Mouse (Mus musculus): ENCODE data around the gene Cln5.

Gene Cln5

DNA sequence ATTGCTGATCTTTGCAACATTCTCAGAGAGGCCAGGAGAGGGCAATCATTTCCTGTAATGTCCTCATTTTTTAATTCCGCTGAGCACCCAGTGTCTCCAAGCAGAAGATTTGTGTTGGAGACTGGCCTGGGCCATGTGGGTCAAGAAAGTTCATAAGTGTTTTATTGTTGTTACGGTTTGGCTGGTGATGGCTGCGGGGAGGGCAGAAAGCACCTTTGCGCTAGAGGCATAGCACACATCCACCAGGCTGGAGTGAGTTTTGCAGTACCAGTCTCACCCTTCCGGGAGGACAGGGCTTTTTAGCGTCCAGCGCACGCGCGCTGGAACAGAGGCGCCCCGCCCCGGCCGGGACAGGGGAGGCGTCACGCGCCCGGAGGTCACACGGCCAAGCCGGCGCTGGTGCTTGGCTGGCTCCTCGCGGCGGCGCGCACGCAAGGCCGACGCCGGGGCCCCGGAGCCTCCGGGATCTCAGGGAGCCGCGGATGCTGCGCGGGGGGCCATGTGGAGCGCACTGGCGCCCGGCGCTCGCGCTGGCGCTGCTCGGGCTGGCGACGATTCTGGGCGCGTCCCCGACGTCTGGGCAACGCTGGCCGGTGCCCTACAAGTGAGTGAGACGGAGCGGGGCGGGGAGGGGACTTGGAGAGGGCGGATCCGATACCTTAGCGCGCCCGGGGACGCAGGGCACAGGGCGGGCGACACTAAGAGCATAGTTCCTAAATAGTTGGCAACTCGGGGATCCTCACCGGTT is at the start of gene Cln5:
TSS of gene Cln5 (plus strand) at position 353 of the 748 bp plus-strand sequence.
- DNase-seq (ENCODE audit: low spot score in 2 of 2), result peak; percentile 95 to 97

DNA sequence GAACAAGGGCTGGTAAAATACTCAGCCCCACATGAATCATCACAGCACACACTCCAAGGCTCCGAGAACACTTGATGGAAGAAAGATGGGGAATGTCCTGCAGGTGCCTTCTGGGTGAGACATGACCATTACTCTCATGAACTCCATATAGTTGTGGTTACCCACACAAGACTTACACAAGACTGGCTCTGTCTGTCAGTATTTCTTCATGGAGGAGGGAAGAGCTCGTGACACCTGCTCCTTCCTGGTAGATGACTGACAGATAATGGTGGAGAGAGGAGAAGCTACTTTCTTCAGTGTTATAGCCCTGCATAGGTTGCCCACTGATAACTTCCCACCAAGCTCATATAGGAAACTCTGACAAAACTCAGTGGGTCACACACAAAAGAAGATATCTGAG is 40.8 kb upstream of the Cln5 start:
- no peak for DNase-seq (ENCODE audit: low spot score in 2 of 2)

DNA sequence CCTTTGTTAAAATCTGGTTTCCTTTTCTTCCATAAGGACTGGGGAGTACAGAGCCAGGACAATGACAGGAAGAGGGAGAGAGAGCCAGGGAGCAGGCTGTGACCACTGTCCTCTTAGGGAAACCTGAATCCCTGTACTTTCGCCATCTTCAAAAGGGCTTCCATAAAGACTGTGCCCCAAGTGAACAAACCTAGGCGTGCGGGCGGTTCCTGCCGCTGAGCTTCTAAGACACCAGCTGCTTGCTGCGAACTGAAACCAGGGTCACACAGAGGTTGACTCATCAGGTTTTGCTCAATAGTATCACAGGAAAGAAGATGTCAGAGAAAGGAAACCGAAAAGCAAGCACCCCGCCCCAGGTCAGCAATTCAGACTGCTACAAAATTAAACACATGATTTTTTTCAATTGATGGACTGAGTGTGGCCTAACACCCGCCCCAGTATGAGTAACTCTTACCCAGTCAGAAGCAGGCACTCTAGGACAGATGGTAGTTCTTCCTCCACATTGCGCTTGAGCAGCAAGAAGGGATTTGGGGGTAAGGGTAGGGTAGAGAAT is 36.7 kb upstream of the Cln5 start:
- peak; percentile 40 to 41 for DNase-seq (ENCODE audit: low spot score in 2 of 2)

DNA sequence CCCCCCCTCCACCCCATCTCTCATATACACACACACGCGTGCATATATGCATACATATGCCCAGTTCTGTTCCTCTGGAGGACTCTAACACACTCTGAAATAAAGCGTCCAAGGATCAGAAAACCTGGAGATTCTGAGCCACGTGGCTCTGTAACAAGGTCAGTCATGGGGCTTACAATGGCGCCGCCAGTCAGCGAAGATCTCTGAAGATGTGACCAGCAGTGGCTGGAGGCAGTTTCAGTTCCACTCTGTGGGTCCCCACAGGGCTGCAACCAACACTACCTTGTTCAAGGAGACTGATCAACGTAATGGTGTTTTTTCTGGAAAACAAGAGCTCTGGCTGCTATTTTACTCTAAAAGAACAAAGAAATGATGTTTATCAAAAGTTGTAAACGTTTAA is 35.9 kb upstream of the Cln5 start:
- DNase-seq (ENCODE audit: low spot score in 2 of 2), result no peak

DNA sequence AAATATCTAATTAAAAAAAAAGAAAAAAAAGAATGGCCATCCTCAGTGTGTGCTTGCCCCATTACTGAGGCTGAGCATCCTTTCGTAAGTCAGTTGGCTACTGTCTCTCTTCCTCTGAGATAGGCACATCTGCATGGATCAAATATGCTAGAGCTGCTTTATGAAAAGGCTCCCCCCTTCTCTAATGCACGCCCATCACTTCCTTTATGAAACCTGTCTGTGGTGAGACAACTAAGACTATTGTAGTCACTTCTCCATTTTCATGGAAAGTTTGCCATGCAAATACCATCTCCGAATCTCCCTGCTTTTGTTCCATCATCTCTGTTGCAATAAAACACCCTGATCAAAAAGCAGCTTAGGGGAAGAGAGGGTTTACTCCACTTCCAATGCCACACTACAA is 33.0 kb upstream of the Cln5 start:
- peak; percentile 15 to 64 for DNase-seq (ENCODE audit: low spot score in 2 of 2)

DNA sequence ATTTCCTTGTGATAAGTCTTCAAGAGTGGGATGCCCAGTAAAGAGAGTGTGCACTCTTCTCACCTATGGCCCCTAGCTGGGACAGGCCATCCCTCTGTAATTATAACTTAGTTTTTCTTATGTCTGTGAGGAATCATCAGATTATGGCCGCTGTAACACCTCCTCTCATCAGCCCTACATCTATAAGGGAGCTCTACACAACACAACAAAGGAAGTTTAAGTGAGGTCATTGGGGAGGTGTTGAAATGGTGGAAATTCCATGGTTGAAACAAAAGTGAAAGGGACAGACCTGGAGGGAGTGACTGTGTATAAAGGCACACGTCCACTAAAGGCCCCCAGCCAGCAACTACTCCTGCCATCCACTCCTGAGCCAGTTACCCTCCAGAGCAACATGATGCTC is 23.3 kb upstream of the Cln5 start, which contains the start of gene Acod1:
TSS of gene Acod1 (plus strand) at position 301 of the 400 bp plus-strand sequence.
- no peak for DNase-seq (ENCODE audit: low spot score in 2 of 2)

DNA sequence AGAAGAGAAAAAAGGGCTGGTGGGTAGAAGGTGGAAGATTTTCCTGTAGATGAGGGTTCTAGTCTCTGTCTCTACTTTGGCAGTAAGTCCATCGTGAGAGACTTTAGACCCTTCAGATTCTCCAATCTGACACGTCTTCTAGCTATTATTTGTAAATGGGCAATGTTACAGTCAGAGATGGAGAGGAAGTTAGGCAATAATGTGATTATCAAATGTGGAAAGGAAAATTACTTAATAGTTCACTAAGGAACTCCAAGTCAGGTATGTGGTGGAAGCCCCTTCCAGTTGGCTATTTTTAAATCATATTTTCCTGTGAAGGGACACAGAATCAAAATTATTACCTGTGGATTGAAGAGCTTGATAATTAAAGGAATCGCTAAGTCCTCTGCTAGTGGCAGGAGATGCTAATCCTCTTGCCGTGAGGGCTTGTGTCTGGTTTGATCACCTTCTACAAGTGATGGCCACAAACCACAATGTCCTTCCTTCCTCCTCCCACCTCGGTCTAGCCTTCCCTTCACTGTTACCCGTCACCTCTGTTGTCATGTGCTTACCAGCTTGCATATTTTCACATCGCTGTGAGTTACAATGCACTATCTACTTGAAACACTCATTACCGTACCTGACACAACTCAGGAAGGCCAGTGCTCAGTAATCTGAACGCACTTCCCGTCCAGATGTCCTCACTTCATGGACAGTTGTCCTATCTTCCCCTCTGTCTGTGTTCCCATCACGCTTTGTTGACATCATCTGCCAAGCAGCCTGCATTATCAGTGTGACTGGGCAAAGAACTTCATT is 21.5 kb upstream of the Cln5 start:
- DNase-seq (ENCODE audit: low spot score in 2 of 2), result no peak

DNA sequence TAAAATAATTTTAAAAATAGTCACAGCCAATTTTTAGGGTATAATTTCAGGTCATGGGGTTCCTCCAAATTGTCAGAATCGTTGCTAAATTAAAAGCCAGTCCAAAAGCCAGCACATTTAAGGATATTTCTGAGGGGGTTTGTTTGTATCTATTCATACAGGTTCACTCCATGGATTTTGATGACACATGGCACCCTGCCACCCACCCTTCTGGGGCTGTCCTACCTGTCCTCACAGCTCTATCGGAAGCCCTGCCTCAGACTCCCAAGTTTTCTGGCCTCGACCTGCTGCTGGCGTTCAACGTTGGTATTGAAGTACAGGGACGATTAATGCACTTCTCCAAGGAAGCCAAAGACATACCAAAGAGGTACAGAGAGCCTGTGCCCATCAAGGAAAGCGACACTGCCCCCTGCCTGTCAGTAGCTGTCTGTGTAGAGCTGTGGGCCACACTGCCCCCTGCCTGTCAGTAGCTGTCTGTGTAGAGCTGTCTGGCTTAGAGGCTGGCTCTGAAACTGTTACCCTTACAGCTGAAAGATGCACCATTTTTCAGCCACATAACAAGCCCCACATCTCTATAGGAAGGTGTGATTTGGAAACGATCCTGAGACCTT is 18.8 kb upstream of the Cln5 start:
- DNase-seq (ENCODE audit: low spot score in 2 of 2), result peak; percentile 57 to 76

DNA sequence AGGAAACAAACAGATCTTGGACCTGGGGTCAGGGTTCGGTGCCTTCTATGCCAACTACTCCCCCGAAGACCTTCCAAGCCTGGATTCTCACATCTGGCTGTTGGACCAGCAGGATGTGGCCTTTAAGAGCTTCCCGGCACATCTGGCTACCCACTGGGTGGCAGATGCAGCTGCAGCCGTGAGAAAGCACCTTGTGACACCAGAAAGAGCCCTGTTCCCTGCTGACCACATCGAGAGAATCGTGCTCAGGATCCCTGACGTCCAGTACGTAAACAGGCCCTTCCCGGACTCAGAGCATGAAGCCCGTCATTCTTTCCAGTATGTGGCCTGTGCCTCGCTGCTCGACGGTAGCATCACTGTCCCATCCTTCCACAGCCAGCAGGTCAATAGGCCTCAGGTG is 15.3 kb upstream of the Cln5 start:
- no peak for DNase-seq (ENCODE audit: low spot score in 2 of 2)

DNA sequence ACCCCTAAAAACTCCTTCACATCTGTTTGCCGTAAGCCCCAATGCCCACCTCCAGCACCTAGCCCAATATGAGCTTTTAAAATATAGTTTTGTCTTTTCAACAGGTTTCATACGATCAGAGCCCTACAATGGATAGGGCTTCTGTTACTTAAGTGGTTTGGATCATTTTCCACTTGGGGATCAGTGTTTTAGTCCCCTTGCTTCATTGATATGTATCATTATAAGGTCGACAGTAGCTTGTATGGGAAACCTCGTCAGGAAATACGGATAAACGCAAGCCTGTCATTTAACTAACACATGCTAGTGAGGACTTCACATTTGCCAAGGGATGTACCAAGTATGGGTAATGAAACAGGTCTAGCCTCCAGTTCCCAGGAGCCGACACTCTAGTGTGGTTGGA is 13.4 kb upstream of the Cln5 start:
- DNase-seq (ENCODE audit: low spot score in 2 of 2), result no peak

DNA sequence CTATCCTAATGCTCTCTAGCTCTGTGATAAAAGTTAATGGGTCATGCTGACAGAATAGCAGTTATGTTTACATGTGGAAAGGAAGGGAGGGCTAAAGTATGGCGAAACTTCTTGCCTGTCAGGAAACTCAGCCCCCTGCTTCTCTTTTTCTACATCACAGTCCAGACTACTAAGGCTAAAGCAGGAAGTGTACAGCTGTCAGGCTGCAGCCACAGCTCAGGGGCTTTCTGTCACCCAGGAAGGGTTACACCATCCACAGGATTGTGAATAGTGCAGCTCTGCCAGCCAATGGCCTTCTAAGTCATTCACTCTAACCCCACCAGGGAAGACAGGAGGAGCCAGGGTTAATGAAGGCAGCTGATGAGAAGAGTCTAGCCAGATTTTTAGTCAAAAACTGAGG is 11.0 kb upstream of the Cln5 start:
- peak in 1 of 2 experiments; percentile 41 for DNase-seq (ENCODE audit: low spot score in 2 of 2)

DNA sequence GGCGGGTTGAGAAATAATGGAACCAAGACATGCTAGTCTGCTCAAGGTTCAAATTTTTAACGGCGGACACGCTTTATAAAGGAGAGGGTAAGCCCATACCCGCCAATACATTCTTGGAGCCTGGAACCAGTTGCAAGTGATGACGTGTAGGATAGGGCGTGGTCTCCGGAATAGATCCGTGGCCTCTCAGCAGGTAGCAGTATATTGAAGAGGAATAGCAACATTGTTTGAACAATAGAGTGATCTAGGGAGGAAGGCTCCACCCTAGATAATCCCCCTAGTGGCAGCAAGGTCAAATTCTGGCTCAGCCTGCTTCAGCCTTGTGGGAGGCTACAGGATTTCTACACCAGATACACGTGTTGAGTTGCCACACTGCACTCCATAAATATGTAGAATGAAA is 10.5 kb upstream of the Cln5 start:
- no peak for DNase-seq (ENCODE audit: low spot score in 2 of 2)

DNA sequence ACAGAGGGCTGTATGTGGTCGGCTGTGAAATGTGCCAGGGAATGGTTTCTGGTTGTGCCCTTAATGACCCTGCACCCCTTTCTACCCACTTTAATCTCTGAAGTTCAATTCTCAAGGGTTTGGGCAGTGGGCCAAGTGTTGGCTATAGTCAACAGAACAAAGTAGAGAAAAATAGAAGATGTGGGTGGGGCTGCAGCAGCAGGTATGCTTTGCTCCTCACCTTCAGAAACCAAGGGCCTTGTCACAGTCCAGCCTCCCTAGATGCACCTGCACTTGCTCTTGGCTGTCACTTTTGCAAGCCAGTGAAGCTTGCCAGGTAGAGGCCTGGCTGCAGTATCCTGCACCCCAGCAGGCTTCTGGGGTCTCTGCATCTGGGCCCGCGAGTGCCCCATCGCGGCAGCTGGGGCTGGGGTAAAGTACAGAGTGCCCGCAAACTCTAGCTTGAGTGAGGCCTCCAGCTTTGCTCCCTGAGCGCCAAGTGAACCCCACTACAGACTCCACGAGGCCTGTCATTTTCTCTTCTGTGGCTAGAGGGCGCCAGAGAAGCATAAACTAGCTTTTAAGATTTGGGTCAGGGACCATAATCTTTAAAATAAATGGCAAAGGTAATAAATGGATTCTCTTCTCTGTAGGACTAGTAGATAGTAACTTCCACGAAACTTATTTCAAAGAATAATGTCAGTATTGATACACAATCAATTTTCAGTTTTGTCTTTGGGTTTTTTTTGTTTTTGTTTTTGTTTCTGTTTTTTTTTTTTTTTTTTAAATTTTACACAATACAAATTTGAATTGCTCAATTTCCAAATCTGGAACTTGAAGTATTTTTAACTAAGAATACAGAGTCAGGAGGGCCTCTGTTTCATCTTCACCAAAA is 4.5 kb upstream of the Cln5 start:
- DNase-seq (ENCODE audit: low spot score in 2 of 2), result peak; percentile 55 to 68

DNA sequence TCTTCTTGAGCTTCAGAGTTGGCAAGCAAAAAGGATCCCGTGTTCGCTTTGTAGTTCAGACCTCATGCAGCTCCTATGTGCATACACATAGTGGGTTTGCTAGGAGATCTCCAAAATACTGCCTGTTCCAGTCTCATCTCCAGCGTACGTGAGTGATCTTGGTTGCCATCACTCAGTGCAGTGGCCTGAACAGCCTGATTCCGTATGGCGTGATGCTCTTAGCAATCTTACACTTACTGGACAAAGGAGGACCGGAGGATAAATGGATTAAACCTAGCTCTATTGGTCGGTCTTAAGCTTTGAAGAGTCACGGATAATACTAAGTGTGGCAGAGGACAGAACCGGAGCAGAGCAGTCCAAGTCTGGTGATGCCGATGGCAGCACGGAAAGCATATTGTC is 552 bp upstream of the Cln5 start:
- DNase-seq (ENCODE audit: low spot score in 2 of 2), result no peak

DNA sequence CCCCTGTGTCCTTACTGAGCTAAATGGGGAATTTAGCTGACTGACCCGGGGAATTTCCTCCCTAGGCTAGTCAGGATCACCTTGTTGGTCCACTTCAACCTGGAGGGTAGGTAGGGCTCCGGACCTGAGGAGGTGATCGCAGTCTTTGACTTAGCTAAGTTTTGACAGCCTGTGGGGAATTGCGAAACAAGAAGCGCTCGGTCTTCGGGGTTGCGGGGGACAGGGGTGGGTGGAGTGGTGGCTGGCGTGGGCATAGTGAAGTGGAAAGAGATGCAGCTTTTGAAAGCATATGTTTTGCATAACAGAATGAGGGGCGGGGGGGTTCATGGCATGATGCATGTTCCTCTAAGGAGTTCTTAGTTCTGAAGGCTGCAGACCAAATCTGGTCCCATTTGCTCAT is 774 bp downstream of the Cln5 start:
- no peak for DNase-seq (ENCODE audit: low spot score in 2 of 2)

DNA sequence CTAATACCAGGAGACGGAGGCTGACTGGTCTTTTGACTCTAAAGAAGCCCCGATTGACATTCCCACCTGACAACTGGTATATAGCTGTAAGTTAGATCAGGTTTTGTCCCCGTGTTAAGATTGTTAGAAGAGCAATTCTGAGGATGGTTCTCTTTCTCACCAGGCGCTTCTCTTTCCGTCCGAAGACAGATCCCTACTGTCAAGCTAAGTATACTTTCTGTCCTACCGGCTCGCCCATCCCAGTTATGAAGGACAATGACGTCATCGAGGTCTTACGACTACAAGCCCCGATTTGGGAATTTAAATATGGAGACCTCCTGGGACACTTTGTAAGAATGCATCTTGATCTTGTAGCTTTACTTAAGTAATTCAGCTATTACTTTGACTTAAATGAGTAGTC is 1.5 kb downstream of the Cln5 start:
- no peak for DNase-seq (ENCODE audit: low spot score in 2 of 2)

DNA sequence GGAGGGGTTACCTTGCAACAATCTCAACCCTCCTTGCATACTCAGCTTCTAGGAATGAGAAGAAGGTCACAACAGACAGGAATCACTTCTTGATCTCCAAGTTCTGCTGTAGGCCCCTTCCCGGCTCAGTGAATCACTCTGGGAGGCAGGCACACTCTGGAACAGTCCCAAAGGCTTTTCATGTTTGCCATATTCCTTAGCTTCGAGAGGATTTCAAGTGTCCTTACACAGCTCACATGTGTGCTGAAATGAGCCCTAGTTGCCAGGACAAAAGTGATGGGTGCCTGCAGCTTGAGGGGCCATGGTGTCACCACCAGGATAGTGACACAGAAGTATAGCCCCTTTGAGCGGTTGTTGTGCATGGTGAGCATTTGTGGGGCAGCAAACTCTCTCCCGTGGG is 2.7 kb downstream of the Cln5 start:
- no peak for DNase-seq (ENCODE audit: low spot score in 2 of 2)

DNA sequence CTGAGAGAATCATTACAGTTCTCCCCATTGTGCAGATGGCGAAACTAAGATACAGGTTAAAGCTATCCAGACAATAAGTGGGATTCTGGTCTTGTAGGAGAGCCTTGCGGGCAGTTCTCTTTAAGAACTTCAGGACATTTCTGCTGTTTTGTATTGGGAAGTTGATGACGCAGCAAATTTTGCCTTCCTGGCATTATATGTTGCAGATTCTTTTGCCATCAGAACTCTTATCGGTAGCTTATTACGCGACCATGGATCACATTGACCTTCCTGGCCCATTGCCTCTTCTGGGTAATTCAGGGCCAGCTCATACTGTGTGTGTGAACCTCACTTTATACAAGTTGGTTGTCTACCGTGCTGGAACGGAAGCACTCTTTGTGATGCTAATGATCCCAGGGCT is 3.8 kb downstream of the Cln5 start:
- no peak for DNase-seq (ENCODE audit: low spot score in 2 of 2)

DNA sequence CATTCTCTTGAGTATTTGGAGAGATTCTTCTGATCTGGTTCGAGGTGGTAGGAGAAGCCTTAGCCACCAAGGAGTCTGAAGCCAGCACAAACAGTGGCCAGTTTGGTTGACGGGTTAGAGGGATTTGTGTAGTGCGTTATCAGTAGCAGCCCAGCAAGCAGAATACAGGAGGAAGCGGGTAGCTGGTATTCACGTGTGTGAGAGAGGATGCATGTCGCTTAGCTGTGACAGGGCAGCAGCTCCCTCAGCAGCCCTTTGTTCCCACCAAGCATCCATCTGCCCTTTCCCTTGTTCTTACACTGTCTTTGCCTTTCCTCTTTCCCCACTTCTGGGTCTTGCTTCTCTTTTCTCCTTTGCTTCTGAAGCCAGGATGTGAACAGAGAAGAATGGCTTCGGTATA is 5.2 kb downstream of the Cln5 start:
- DNase-seq (ENCODE audit: low spot score in 2 of 2), result no peak

DNA sequence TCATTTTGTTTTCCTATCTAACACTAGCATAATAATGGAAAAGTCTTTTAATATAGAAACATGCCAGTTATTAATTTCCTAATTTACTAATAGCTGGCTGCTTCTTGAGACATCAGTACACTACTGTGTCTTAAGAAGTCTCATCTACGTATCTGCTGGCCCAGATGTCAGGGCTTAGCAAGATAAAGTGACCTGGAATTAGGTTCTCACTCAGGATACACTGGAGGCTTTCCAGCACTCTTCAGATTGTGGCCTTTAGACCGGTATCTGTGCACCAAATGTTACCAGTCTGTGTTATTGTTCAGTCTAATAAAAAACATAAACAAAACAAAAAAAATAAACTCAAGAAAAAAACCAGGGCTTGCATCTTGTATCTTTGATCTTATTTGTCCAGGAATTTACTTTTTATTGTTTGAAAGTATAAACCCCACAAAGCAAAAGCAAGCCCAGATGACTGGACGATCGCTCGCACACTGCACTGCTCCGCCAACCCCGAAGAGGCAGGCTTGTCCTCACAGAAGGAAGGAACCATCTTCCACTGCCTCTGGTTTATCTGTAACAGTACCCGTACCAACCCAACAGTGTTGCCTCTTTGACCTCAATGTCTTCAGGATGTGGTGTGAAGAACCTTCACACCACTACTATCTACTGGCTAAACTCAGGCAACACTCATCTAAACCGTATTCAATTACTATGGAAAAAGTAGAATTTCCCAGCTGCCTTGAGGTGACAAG is 7.4 kb downstream of the Cln5 start:
- DNase-seq (ENCODE audit: low spot score in 2 of 2), result no peak
